Mouse (Mus musculus): ENCODE measurements around the gene Slc16a7.

The Slc16a7 gene

DNA sequence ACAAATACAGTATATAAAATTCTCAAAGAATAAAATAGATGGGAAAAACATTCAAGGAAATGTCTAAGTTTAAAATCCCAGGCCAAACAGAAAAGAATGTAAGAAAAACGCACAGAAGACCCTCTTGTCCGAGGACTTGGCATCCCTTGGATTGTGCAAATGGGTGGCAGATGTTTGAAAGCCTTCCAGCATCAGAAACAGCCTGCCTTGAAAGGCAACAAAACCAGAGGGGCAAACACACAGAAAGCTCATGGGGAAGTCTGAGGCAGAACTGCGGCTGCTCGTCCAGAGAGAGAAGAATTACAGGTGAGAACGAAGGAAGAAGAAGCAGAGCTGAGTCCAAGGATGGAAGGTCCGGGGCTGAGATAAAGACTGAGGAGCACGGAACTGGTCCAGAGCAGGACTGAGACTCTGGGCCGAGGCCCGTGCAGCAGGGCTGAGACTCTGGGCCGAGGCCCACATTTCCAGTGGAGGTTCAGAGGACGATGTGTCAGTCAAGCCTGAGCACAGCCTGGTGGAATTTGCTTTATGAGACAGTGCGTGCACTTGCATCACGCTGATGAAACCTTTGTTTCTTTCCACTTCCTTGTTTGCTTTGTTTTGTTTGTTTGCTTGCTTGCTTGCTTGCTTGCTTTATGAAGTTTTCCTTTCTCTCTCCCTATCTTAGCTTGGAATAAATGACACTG lies 65.0 kb downstream of the Slc16a7 start:
- DNase-seq: peak; percentile 67 to 73

DNA sequence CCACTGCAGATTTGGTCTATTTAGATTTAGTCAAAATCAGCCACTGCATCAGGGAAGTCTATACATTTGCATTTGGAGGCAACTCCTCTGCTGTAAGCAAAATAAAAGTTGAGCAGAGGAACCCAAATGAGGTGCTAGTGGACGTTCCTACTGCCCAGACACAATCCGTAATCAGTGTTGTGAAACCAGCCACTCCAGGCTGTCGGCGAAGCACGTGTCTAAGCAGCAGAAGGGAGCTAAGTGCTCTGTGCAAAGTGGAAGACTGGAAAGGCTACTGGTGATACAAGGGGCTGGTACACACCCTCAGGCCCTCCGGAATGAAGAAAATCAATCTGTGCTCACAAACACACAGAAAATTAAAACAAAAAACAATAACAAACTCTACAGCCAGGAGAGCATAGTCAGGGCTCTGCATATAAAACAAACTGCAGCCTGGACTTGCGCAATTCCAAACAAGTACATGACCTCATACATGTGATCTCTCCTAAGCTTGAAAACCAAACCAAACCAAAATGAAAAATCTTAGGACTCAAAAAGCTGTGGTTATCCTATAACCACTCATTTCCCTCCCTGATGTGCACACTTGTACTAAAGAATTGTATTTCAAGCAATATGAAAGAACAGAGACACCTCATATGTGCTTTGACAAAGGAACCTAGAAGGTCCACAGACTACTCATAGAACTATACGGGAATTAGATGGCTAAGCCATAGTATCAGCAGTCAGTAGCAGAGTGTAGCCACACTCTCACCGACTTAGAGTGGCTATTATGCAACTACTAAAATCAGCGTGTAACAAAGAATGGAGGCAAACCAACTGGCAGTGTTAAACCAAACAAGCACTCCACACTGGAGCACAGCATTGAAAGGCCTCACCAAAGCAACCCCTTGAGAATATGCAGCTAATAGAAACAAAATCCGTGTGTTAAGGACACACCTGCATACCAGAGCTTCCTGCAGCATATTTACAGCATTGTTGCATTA lies 67.5 kb downstream of the Slc16a7 start:
- DNase-seq: no peak

- DNase-seq: peak; percentile 40 to 45
These were observed 71.9 kb downstream of the Slc16a7 start for GRCm38 (mm10) chr10:125317317-125317716.

DNA sequence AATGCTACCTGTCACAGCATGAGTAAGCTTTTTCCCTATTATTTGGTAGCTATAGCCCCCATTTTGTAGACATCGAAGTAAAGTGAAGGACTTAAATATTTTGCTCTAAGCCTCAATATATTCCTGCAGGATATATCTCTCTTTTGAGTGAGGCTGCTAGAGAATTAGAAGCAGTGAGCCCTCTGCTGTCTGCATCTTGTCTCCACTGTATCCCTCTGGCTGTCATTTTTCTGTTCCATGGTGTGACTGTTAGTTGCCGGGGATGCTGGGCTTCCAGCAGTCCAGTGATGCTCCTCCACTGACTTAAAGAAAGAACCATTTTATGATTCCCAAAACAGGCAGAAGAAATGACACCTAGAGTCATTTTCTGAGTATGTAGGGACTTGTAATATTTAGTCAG lies 78.4 kb downstream of the Slc16a7 start:
- DNase-seq: no peak

- no peak for DNase-seq
These were observed 91.2 kb downstream of the Slc16a7 start for GRCm38 (mm10) chr10:125298036-125298435.

DNA sequence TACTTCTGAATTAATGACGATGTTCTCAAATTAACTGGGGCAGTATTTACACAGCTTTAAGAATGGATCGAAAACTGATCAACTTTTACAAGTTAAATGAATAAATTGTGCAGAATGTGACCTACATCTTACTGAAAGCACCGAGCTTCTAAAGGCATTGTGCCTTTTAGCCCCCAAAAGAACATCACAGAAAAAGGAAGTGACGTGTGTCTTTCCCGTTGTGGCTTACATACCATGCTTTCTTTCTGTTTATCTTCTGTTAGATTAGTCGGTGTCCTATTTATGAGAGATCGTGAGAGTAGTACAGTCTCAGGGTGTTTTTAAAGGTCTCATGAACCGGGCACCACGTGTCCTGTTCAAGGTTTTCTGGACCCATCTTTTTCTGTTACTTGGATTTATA lies 98.9 kb downstream of the Slc16a7 start:
- DNase-seq: no peak

GRCm38 (mm10) chr10:125288560-125288959 lies 100.7 kb downstream of the Slc16a7 start:
- no peak for DNase-seq

GRCm38 (mm10) chr10:125285386-125285785 lies 103.9 kb downstream of the Slc16a7 start:
- no peak for DNase-seq

GRCm38 (mm10) chr10:125275149-125275848 lies 114.0 kb downstream of the Slc16a7 start:
- peak; percentile 67 to 69 for DNase-seq

DNA sequence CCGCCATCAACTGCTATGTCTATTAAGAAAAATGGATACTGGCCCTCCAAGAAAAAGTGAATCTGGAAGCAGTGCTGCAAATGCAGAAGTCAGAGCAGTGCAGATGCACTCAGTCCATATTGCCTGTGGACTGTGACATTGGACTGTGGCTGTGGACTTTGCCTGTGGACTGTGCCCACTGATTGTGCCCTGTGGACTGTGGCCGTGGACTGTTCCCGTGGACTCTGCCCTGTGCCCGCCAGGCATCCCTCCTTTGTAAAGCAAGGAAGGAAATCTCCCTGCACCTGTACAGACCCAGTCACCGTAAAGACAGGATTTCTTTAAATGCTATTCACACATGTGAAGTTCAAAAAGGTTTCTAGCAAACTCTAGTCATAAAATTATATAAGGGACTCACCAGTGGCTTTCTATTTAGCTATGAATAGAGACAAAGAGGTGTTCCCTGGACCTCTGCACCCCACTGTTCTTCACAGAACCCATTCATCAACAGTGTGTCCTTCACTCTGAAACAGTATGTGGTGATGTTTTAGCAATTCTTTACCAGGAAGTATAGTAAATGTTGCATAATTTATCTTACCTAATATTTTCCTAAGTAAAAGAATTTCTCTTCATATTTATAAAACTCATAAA lies 114.6 kb downstream of the Slc16a7 start:
- no peak for DNase-seq

DNA sequence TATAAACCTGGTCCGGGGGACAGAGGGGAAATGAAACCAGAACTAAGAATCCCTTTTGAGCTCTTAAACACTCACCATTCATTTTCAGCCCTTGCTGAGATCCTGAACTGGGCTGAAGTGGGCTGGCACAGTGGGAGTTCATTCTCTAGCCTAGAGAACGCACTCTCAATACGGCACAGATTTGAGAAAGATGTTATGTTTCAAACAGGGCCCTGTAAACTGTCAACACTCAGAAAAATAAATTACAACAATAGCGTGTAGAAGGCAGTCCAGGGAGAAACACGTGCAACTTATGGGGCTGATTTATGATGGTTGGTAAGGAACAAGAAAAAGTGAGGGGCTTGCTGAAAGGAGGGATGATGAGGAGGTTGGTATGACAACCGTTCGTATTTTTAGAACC lies 115.5 kb downstream of the Slc16a7 start:
- no peak for DNase-seq

DNA sequence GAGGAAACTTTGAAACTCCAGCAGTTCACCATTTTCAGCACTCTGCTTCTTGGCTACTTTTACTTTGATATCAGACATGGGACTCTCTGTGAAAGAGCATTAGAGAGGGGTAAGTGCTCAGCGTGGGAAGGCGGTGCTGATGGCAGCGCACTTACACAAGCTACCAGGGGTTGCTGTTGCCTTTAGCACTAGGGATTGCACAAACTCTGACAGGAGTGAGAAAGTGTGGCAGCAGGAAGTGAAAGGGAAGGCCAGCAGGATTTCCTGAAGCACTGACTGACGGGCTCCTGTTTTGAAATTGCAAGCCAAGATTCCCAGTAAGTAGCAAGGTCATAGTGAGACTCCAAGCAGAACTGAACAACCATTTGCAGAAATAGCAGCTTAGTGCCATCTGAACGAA lies 117.8 kb downstream of the Slc16a7 start:
- DNase-seq: no peak

DNA sequence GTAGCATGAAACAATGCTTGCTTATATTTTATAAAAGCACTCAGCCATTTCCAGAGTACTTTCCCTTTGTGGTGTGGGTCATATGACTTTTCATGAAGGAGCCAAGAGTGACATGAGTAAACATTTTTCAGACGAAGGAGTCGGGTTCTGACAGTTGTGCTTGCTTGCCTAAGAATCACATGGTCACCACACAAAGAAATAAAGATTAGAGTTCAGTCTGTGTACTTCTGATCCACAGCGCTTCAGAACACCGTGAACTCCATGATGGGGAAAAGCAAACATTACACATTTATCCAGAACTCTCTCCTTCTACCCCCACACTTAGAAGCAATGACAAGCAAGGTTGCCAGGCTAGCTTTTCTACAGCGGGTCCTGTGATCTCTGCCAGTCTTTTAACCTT lies 119.0 kb downstream of the Slc16a7 start:
- no peak for DNase-seq

GRCm38 (mm10) chr10:125266322-125266721 lies 122.9 kb downstream of the Slc16a7 start:
- peak in 1 of 2 experiments; percentile 3 for DNase-seq

DNA sequence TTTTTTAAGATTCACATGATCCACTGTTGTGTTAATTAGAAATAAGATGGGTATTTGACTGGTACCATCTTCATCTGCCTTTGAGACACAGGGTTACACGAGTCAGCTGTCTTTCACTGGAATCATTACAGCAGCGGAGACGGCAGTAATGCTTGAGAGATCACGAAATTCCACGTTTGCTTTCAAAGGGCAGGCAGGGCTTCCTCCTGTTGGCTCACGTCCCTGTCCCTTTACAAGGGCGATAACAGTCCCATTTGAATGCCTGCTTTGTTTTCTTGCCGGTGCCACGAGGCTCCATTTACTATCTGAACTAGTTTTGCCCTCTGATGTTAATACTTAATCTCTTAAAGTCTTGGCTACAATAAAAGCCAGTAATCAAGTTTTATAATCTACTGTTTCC lies 123.4 kb downstream of the Slc16a7 start:
- peak; percentile 30 to 44 for DNase-seq

DNA sequence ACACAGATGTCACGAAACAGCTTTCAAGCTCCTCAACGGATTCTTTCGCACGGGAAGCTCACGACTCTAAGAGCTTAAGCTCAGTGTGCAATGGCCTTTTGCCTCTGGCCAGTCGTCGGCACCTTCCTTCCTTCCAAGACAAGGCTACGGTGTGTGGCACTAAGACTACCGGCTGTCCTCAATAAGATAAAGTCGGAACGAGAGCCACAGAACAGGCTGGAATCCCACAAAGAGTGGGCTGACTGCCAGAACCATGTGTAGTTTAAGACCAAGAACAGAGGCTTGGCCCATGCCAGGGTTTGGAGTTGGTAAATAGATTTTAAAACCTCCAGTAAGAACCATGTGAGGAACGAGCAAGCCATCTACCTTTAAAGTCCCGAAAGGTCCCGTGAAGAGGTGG lies 123.8 kb downstream of the Slc16a7 start:
- DNase-seq: peak; percentile 74 to 78

GRCm38 (mm10) chr10:125264938-125265337 lies 124.3 kb downstream of the Slc16a7 start:
- peak; percentile 79 for DNase-seq

- no peak for DNase-seq
These were observed 133.4 kb downstream of the Slc16a7 start for GRCm38 (mm10) chr10:125255904-125256303.

- DNase-seq: no peak
These were observed 174.7 kb downstream of the Slc16a7 start for GRCm38 (mm10) chr10:125214536-125214935.

- DNase-seq: no peak
These were observed 175.5 kb downstream of the Slc16a7 start for GRCm38 (mm10) chr10:125213805-125214204.

DNA sequence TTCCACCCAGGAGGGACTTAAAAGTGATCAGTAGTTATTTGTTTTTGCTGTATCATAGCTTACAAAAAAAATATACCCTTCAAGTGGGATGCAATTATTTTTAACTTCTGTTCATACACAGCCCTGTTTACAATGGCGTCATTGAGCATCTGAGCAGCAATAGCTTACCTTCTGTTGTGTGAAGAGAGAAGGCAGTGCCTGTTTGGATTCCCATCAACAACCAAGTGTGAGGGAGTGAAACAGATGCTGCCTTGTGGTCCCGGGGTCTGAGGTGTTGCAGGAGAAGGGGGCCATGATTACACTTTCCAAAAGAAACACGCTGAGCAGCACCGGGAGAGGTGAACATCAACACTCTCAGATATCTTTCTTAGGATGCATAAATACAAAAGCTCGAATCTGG lies 201.7 kb downstream of the Slc16a7 start:
- no peak for DNase-seq

GRCm38 (mm10) chr10:125185387-125185786 lies 203.9 kb downstream of the Slc16a7 start:
- DNase-seq: no peak

- no peak for DNase-seq
These were observed 205.1 kb downstream of the Slc16a7 start for GRCm38 (mm10) chr10:125184146-125184545.

Data from cerebellum, postnatal 10 days (tissue).